Mouse (Mus musculus) MEL-GATA-1-ER (cell line): ENCODE data around the gene Eif3j1.
"Not testable (repeated sequence)": the region's sequence is repeated elsewhere in the genome, so short reads cannot be mapped to it uniquely, and the experiment has no call there.

Experiments
- DNase-seq: peaks from one replicate; pipeline ENCODE4 v3.0.0-alpha.2; 2012; ENCODE audit warnings: low read depth; ENCODE audit errors: extremely low read depth

The Eif3j1 gene

DNA sequence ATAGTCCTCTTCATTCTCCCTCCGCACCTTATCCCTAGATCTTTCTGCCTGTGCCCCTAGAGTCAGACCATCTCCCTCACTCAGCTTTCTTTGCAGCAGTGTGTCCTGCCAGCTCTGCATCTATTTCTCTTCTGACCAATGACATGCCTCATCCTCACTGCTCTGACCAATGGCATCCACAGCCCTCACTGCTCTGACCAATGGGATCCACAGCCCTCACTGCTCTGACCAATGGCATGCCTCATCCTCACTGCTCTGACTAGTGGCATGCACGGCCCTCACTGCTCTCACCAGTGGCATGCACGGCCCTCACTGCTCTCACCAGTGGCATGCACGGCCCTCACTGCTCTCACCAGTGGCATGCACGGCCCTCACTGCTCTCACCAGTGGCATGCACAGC lies 69.3 kb downstream of the Eif3j1 start:
- not testable (repeated sequence) for DNase-seq

DNA sequence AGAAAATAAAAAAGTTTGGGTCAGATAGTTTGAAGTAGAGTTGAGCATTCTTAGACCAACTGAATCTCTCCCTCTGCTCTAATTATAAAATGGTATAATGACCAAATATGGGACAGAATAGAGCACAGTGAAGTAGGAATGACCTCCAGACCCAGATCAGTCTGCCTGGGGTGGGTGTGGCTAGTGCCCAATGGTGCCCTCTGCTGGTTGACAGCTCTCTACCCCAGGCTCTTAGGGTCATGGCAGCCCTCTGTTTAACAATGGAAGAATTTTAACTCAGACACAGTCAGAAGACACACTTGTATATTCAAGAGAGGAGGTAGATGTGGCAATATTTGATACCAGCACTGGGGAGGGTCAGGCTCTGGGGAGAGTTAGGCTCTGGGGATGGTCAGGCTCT lies 73.7 kb downstream of the Eif3j1 start:
- no peak for DNase-seq
